Mouse (Mus musculus): Measurements from ENCODE around the gene Nit1. TPM values are rescaled to one million over a fixed set of nuclear protein-coding genes. Genes with fewer than 3 reads are reported as not detected.

Nit1 gene
- total and polyA plus RNA-seq, 3 experiments: 17.9 to 26.3 TPM; not detected in 1

DNA sequence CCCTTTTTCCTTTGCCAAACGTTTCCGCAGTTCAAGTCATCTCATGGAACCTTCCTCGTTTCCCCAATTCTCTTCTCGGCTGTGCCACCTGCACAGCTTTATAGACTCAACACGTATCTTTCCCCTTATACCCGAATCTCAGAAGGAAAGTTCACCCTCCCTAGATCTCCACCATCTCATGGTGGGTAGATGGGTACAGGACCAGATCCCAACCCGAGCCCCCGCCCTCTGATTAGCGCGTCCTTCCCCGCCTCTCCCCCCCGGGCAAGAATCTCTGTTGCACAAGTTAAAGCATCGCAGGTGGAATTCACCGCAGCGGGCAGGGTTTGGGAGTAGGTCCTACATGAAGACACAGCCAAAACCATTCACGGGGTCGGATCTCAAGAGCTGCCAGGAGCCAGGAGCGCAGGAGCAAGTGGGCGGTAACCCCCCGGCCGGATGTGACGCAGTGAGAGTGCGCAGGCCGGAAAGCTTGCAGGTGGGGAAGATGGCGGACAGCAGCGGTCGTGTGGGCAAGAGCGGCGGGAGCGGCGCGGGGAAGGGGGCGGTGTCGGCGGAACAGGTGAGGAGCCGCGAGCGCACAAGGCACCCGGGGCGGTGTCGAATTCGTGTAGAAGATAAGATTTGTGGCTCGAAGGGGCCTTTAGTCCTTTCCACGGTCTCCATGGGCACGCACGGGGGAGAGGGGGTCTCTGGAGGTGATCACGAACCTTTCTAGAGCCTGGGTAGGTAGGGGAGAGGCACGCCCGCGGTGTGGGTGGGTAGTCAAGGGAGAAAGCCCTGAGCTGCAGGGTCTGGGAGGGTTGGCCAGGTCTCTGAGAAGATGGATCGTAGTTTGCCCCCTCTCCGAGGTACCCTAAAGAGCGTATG is at the start of gene Nit1, which contains the start of gene Pfdn2 (continued):
- TF ChIP-seq MAFK (IDR thresholded peaks at IDR 0.05; ENCODE audit: borderline replicate concordance, low read depth, low read length) (no peak), MXI1 (IDR thresholded peaks at IDR 0.05; ENCODE audit: low read depth, low read length) (peak; percentile 80), GATA1 (IDR thresholded peaks at IDR 0.05; ENCODE audit: low read depth, low read length) (no peak), POLR2AphosphoS5 (IDR thresholded peaks at IDR 0.05; ENCODE audit: borderline replicate concordance, low read depth, low read length) (no peak), MYB (IDR thresholded peaks at IDR 0.05; ENCODE audit: low read depth, low read length) (no peak)

DNA sequence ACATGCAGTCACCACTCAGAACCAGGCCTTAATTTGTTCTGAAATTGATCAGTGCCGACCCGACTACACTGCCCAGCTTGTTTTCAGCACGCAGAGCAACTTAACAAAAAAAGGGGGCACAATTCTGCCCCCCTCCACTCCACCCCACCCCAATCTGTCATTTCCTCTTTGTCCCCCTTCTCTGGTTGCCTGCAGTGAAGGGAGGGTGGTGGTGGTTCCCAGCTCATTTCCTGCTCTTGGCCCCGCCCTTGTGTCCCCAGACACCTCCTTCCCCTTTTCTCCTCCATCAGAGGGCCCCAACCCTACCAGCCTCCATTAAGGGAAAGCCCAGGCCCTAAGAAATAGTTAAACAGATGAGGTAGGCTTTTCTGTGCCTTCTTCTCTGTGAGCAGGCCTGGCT is 44.7 kb upstream of the Nit1 start:
- H3K27me3 ChIP-seq (ENCODE audit: control insufficient read depth in 1 of 2, insufficient read depth in 2 of 2, low read length in 2 of 2): no peaks in the 10 kb centered on the region
- peak overlapping the region; percentile 62 to 94 for H3K4me3 ChIP-seq (ENCODE audit: control insufficient read depth in 1 of 2, insufficient read depth in 1 of 2, low read depth in 2 of 2, low read length in 2 of 2)
- H3K4me1 ChIP-seq (ENCODE audit: control insufficient read depth in 1 of 2, insufficient read depth in 2 of 2, low read length in 2 of 2): peaks cover 0 to 12% of the 10 kb centered on the region in 2 experiments
- peak; percentile 95 for DNase-seq (ENCODE audit: low read depth, low spot score)
- peaks cover 19% of the 10 kb centered on the region for H3K79me2 ChIP-seq (ENCODE audit: control insufficient read depth, insufficient read depth, low read length, poor library complexity)
- peak overlapping the region; percentile 78 for H3K9ac ChIP-seq (ENCODE audit: control insufficient read depth, low read depth, low read length, poor library complexity, severe bottlenecking)
- H3K27ac ChIP-seq (ENCODE audit: control insufficient read depth, low read depth, low read length): peak overlapping the region; percentile 51
- H3K36me3 ChIP-seq (ENCODE audit: control insufficient read depth in 1 of 2, insufficient read depth in 2 of 2, low read length in 2 of 2): peaks cover 0 to 7% of the 10 kb centered on the region in 2 experiments; a peak in 2 of 4 replicates
- H3K9me3 ChIP-seq (replicated peaks; ENCODE audit: insufficient read depth, low read length): no peaks in the 10 kb centered on the region
- TF ChIP-seq MYB (IDR thresholded peaks at IDR 0.05; ENCODE audit: low read depth, low read length) (no peak), EP300 (IDR thresholded peaks at IDR 0.05; ENCODE audit: low read depth in 1 of 2, low read length in 2 of 2) (peak in 1 of 2 experiments; percentile 27; a peak in 1 of 4 replicates), MEF2A (IDR thresholded peaks at IDR 0.05; ENCODE audit: extremely low read depth, insufficient replicate concordance, low read depth, low read length, poor library complexity, severe bottlenecking) (no peak), GATA1 (IDR thresholded peaks at IDR 0.05; ENCODE audit: low read depth, low read length) (no peak), BHLHE40 (IDR thresholded peaks at IDR 0.05; ENCODE audit: borderline replicate concordance, low read depth, low read length) (no peak), SMC3 (IDR thresholded peaks at IDR 0.05; ENCODE audit: low read depth, low read length) (no peak), E2F4 (IDR thresholded peaks at IDR 0.05; ENCODE audit: borderline replicate concordance, low read depth, low read length) (no peak), GABPA (IDR thresholded peaks at IDR 0.05; ENCODE audit: low read depth, low read length) (no peak), ETS1 (IDR thresholded peaks at IDR 0.05; ENCODE audit: low read depth, low read length) (peak; percentile 54; the same call in 1 of the 2 replicates), ELF1 (IDR thresholded peaks at IDR 0.05; ENCODE audit: low read depth, low read length) (peak; percentile 70), MAFK (IDR thresholded peaks at IDR 0.05; ENCODE audit: borderline replicate concordance, low read depth, low read length) (no peak), ZNF384 (IDR thresholded peaks at IDR 0.05; ENCODE audit: low read depth, low read length) (no peak), USF1 (IDR thresholded peaks at IDR 0.05; ENCODE audit: low read depth, low read length) (no peak), KAT2A (conservative IDR thresholded peaks at IDR 0.05; ENCODE audit: low read depth, low read length) (0 out of 2 replicates have a peak, but pooled peaks have one; percentile 32), CHD2 (IDR thresholded peaks at IDR 0.05; ENCODE audit: low read length) (no peak), RAD21 (IDR thresholded peaks at IDR 0.05; ENCODE audit: low read depth, low read length) (no peak), NRF1 (IDR thresholded peaks at IDR 0.05; ENCODE audit: insufficient read depth, low read depth, low read length, poor library complexity, severe bottlenecking) (no peak), TCF12 (IDR thresholded peaks at IDR 0.05; ENCODE audit: low read depth, low read length) (0 out of 2 replicates have a peak, but pooled peaks have one; percentile 32), ZMIZ1 (IDR thresholded peaks at IDR 0.05; ENCODE audit: low read depth, low read length) (0 out of 2 replicates have a peak, but pooled peaks have one; percentile 31), NELFE (IDR thresholded peaks at IDR 0.05; ENCODE audit: low read depth, low read length) (peak; percentile 50; the same call in 1 of the 2 replicates), TAL1 (IDR thresholded peaks at IDR 0.05; ENCODE audit: low read length) (no peak), MYC (IDR thresholded peaks at IDR 0.05; ENCODE audit: low read depth, low read length) (0 out of 2 replicates have a peak, but pooled peaks have one; percentile 46), SIN3A (IDR thresholded peaks at IDR 0.05; ENCODE audit: low read length) (peak; percentile 76; the same call in 1 of the 2 replicates), POLR2A (IDR thresholded peaks at IDR 0.05; ENCODE audit: control insufficient read depth in 1 of 2, insufficient read depth in 1 of 2, low read depth in 1 of 2, low read length in 2 of 2, poor library complexity in 1 of 2) (peak; percentile 19 to 63; a peak in 2 of 4 replicates), CHD1 (IDR thresholded peaks at IDR 0.05; ENCODE audit: low read depth, low read length) (no peak), RCOR1 (IDR thresholded peaks at IDR 0.05; ENCODE audit: low read depth, low read length) (peak; percentile 59; the same call in 1 of the 2 replicates), HCFC1 (IDR thresholded peaks at IDR 0.05; ENCODE audit: low read depth, low read length) (peak; percentile 78), MXI1 (IDR thresholded peaks at IDR 0.05; ENCODE audit: low read depth, low read length) (peak; percentile 59; the same call in 1 of the 2 replicates), MAZ (IDR thresholded peaks at IDR 0.05; ENCODE audit: low read depth, low read length) (peak; percentile 98), CTCF (IDR thresholded peaks at IDR 0.05 in 2 of 3, conservative IDR thresholded peaks at IDR 0.05 in 1 of 3; ENCODE audit: control insufficient read depth in 1 of 3, insufficient read depth in 1 of 3, low read depth in 2 of 3, low read length in 3 of 3, poor library complexity in 1 of 3, severe bottlenecking in 1 of 3) (no peak), POLR2AphosphoS2 (IDR thresholded peaks at IDR 0.05; ENCODE audit: low read length) (no peak)
